Mouse (Mus musculus) liver, embryonic 14.5 days (tissue): Measurements from ENCODE around the gene Eif5a2.

Experiments
- CTCF ChIP-seq: IDR thresholded peaks from 2 replicates; pipeline ENCODE4 v1.5.1; 2016; ENCODE audit warnings: antibody characterized with exemption, low read depth, control low read depth
- EP300 ChIP-seq: IDR thresholded peaks from 2 replicates; pipeline ENCODE4 v1.6.1; 2016; ENCODE audit warnings: antibody characterized with exemption, low read depth

DNA sequence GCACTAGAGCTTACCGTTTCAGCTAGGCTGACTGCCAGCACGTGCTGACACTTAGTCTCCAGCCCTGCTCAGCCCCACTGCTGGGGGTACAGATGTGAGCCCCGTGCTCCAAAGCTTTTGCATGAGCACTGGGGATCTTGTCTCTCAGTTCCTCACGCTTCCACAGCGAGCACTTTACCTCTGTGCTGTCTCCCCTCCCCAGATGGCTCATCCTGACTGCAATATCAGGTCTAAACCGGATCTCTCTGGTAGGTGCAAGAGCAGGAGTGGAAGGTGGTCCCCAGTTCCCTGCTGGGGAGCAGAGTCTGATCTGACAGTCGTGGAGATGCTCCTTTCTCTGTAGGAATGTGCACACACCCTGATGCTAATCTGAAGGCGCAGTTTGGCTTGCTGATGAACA is 37.8 kb upstream of the Eif5a2 start:
- TF ChIP-seq CTCF, result no peak
- no peak for TF ChIP-seq EP300
